Mouse (Mus musculus) hindbrain, embryonic 11.5 days (tissue): ENCODE data around the gene Gipc1. TPM values are rescaled to one million over a fixed set of nuclear protein-coding genes. Genes with fewer than 3 reads are reported as not detected.

Source experiments
- ATAC-seq: fragments of 200-750 bp; cut with Nextera tagmentation; 2 replicates; pipeline ENCODE4 v1.8.0; 2017; ENCODE audit warnings: mild to moderate bottlenecking, moderate TSS enrichment, moderate library complexity; ENCODE audit not compliant: low FRiP score
- DNase-seq: peaks from one replicate; pipeline ENCODE4 v3.0.0-alpha.2; 2015; ENCODE audit warnings: low spot score
- H3K27ac ChIP-seq: fragments of 300-500 bp; sonication (generic); 2 replicates; pipeline ENCODE4 v1.5.1; 2014; ENCODE audit warnings: mild to moderate bottlenecking, low read depth, low read length
- H3K27me3 ChIP-seq: fragments of 300-500 bp; sonication (generic); 2 replicates; pipeline ENCODE4 v1.6.1; 2014; ENCODE audit warnings: mild to moderate bottlenecking, low read length, moderate library complexity, mixed read lengths; ENCODE audit not compliant: control insufficient read depth, insufficient read depth
- H3K36me3 ChIP-seq: fragments of 300-500 bp; sonication (generic); 2 replicates; pipeline ENCODE4 v1.6.1; 2014; ENCODE audit warnings: mild to moderate bottlenecking, low read length, moderate library complexity, mixed read lengths; ENCODE audit not compliant: control insufficient read depth, insufficient read depth
- H3K4me1 ChIP-seq: fragments of 300-500 bp; sonication (generic); replicated peaks from 2 replicates; pipeline ENCODE4 v1.6.1; 2014; ENCODE audit warnings: low read length, mixed read lengths; ENCODE audit not compliant: control insufficient read depth, insufficient read depth
- H3K4me2 ChIP-seq: fragments of 300-500 bp; sonication (generic); replicated peaks from 2 replicates; pipeline ENCODE4 v1.6.1; 2014; ENCODE audit warnings: mild to moderate bottlenecking, low read depth, low read length
- H3K4me3 ChIP-seq: fragments of 300-500 bp; sonication (generic); 2 replicates; pipeline ENCODE4 v1.5.1; 2014; ENCODE audit warnings: low read depth, low read length
- H3K9ac ChIP-seq: fragments of 300-500 bp; sonication (generic); 2 replicates; pipeline ENCODE4 v1.6.1; 2014; ENCODE audit warnings: low read depth, low read length
- H3K9me3 ChIP-seq: fragments of 300-500 bp; sonication (generic); 2 replicates; pipeline ENCODE4 v1.6.1; 2016; ENCODE audit warnings: low read length; ENCODE audit not compliant: control insufficient read depth
- WGBS: fragments of 180-500 bp; shearing (Covaris S2); extraction: QIAGEN DNeasy Blood & Tissue Kit; methylation state at CpG from one replicate; pipeline ENCODE4 v1.1.7; 2014; 5-methylcytosine and 5-hydroxymethylcytosine counted together
- polyA plus RNA-seq: library from polyadenylated mRNA; unstranded; fragments of >200 nt; fragmentation: Nextera tagmentation; extraction: Ambion mirVana; gene quantifications from 2 replicates; pipeline ENCODE4 v1.2.1, GENCODE M21; 2014

Gene Gipc1
- polyA plus RNA-seq, 1 experiment from 2014 or later, result 182 TPM

GRCm38 (mm10) chr8:83680603-83681002 lies 28.1 kb downstream of the Gipc1 start:
- DNase-seq (no peak), ATAC-seq (no peak)
- no peaks in the 10 kb centered on the region for H3K9me3 ChIP-seq
- WGBS, result 83% methylated on average over 5 of the region's 5 CpGs
- no peak overlapping the region for H3K4me2 ChIP-seq
- H3K27me3 ChIP-seq, result no peaks in the 10 kb centered on the region
- H3K27ac ChIP-seq, result no peak overlapping the region
- H3K36me3 ChIP-seq, result no peaks in the 10 kb centered on the region; the same call in none of the 2 replicates
- no peaks in the 10 kb centered on the region for H3K4me1 ChIP-seq
- H3K9ac ChIP-seq, result no peak overlapping the region
- no peak overlapping the region for H3K4me3 ChIP-seq

- DNase-seq, result peak; percentile 19
- H3K9me3 ChIP-seq, result no peaks in the 10 kb centered on the region
Measured at GRCm38 (mm10) chr8:83681099-83681498, 28.6 kb downstream of the Gipc1 start.

DNA sequence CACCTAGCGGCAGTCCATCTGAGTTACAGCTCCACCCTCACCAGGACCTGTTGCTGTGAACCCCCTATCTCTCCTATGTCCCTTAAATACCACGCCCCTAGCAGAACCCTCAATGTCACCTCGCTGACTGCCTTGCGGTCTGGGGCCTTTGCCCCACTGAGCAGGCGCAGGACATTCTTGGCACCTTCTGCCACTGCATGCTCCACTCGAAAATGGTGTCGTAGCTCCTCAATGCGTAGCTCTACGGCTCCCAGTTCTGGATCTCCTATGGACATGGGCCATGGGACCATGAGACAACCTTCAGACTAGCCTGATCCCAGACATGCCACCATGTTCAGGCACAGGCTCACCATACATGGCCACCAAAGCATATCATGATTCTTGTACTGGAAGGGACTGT lies 32.0 kb downstream of the Gipc1 start:
- H3K9me3 ChIP-seq, result no peaks in the 10 kb centered on the region
- H3K27ac ChIP-seq, result no peak overlapping the region
- no peaks in the 10 kb centered on the region for H3K27me3 ChIP-seq
- DNase-seq (no peak), ATAC-seq (no peak)
- no peaks in the 10 kb centered on the region; the same call in 1 of the 2 replicates for H3K36me3 ChIP-seq
- no peaks in the 10 kb centered on the region for H3K4me1 ChIP-seq
- H3K9ac ChIP-seq, result no peak overlapping the region
- no peak overlapping the region for H3K4me2 ChIP-seq
- 94% methylated on average over 9 of the region's 9 CpGs for WGBS
- H3K4me3 ChIP-seq, result no peak overlapping the region

More at GRCm38 (mm10) chr8:83681099-83681498, 28.6 kb downstream of the Gipc1 start:
- 24% methylated on average over 6 of the region's 6 CpGs for WGBS
- no peak overlapping the region for H3K4me2 ChIP-seq
- no peak overlapping the region; the same call in 1 of the 2 replicates for H3K27ac ChIP-seq
- no peaks in the 10 kb centered on the region; the same call in none of the 2 replicates for H3K36me3 ChIP-seq
- no peaks in the 10 kb centered on the region for H3K4me1 ChIP-seq
- ATAC-seq, result no peak
- no peak overlapping the region for H3K4me3 ChIP-seq
- H3K9ac ChIP-seq, result no peak overlapping the region
- no peaks in the 10 kb centered on the region for H3K27me3 ChIP-seq

DNA sequence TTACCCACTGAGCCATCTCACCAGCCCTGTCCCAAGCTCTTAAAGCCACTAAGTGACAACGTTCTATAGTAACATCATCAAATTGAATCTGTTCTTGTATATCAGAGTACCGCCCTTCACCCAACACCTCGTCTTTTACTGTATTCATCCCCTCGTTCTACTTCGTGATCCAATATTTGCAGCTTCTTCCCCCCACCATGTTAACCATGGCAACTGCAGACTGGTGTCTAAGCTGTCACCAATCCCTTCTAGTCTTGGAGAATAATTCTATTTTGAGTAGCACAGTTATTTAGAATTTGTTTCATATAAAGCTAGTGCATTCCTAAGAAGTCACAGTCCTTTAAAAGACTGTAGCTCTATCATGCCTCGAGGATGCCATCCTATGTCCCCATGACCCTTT lies 36.8 kb downstream of the Gipc1 start:
- Histone ChIP-seq H3K9ac (no peak overlapping the region), H3K36me3 (no peaks in the 10 kb centered on the region), H3K9me3 (no peaks in the 10 kb centered on the region), H3K27ac (no peak overlapping the region), H3K4me3 (no peak overlapping the region), H3K4me1 (no peaks in the 10 kb centered on the region), H3K4me2 (no peak overlapping the region), H3K27me3 (no peaks in the 10 kb centered on the region)
- whole genome bisulfite sequencing, result 89% methylated on average over 6 of the region's 6 CpGs
- ATAC-seq (no peak), DNase-seq (no peak)

DNA sequence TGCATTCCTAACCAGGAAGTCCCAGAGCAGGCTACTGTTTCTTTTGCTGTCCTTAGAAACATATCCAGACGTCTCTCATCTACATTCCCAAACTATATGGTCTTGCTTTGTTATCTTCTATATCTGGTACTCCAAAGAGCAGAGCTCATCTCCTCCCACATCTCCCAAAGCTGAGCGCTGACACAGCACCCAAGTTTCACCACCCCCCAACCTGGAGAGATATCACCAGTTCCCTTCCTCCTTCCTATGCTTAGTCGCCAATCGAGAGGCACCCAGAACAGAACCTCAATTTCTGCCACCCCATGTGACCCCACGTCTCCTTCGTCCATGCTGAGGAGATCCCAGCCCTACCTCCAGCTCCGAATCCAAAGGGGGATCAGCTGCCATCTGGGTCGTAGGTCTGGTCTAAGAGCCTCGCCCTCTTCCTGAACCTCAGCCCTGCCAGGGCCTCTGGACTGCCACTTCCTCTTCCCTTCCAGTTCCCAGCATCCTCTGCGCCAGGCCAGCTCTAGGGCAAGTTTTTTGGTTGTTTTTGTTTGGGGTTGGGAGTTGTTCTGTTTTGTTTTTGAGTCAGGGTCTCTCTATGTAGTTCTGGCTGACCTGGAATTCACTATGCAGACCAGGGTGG lies 41.2 kb downstream of the Gipc1 start:
- no peak overlapping the region for H3K4me2 ChIP-seq
- DNase-seq (no peak), ATAC-seq (no peak)
- peaks cover 7% of the 10 kb centered on the region; the same call in 1 of the 2 replicates for H3K4me1 ChIP-seq
- H3K9me3 ChIP-seq, result no peaks in the 10 kb centered on the region
- no peak overlapping the region for H3K9ac ChIP-seq
- no peak overlapping the region for H3K4me3 ChIP-seq
- no peaks in the 10 kb centered on the region for H3K36me3 ChIP-seq
- H3K27me3 ChIP-seq, result no peaks in the 10 kb centered on the region
- H3K27ac ChIP-seq, result no peak overlapping the region
- 84% methylated on average over 10 of the region's 10 CpGs for WGBS

DNA sequence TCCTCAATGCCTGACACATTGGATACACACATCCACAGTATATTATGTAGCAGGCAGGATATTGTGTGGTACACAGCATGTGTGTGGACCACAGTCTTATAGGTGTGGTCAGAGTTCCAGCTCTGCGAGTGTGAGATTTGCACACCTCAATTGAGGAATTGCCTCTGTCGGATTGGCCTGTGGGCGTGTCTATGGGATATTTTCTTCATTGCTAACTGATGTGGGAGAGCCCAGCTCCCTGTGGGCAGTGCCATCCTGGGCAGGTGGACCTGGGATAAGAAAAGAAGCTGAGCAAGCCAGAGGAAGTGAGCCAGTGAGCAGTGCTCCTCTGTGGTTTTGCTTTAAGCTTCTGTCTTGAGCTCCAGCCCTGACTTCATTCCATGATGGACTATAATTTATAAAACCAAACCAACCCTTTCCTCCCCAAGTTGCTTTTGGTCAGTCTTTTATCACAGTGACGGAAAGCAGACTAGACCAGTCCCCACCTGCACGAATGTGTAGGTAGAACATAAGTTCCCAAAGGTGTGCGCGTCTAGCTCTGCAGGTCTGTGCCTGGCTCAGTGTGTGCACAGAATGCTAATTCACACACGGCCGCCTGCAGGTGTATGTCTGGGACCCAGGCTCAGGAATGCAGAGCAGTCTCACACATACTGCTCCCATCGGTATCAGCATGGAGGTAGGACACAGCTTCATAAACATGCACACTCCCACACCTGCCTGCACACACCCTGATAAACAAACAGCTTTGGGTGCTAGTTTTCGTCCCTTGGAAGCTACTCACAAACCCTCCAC lies 42.1 kb downstream of the Gipc1 start:
- peaks cover 7% of the 10 kb centered on the region; the same call in 1 of the 2 replicates for H3K4me1 ChIP-seq
- H3K9ac ChIP-seq, result no peak overlapping the region
- DNase-seq (no peak), ATAC-seq (no peak)
- H3K9me3 ChIP-seq, result no peaks in the 10 kb centered on the region
- H3K27me3 ChIP-seq, result no peaks in the 10 kb centered on the region
- H3K36me3 ChIP-seq, result no peaks in the 10 kb centered on the region
- H3K4me2 ChIP-seq, result no peak overlapping the region
- no peak overlapping the region for H3K4me3 ChIP-seq
- H3K27ac ChIP-seq, result no peak overlapping the region
- WGBS, result 92% methylated on average over 11 of the region's 11 CpGs

GRCm38 (mm10) chr8:83695351-83696106 lies 43.1 kb downstream of the Gipc1 start:
- Histone ChIP-seq H3K36me3 (no peaks in the 10 kb centered on the region), H3K27ac (no peak overlapping the region), H3K4me1 (peaks cover 7% of the 10 kb centered on the region; the same call in 1 of the 2 replicates), H3K9me3 (no peaks in the 10 kb centered on the region), H3K27me3 (no peaks in the 10 kb centered on the region), H3K9ac (no peak overlapping the region), H3K4me2 (no peak overlapping the region), H3K4me3 (no peak overlapping the region)
- DNase-seq, result no peak
- 95% methylated on average over 10 of the region's 17 CpGs for WGBS
- no peak for ATAC-seq

- peak overlapping the region; percentile 84 for H3K4me3 ChIP-seq
- no peaks in the 10 kb centered on the region for H3K36me3 ChIP-seq
- H3K4me1 ChIP-seq, result peaks cover 7% of the 10 kb centered on the region; the same call in 1 of the 2 replicates
- 62% methylated on average over 19 of the region's 19 CpGs for WGBS
- peak overlapping the region; percentile 93 for H3K4me2 ChIP-seq
- H3K27me3 ChIP-seq, result no peaks in the 10 kb centered on the region
- H3K9ac ChIP-seq, result peak overlapping the region; percentile 90
- H3K27ac ChIP-seq, result no peak overlapping the region
- no peaks in the 10 kb centered on the region for H3K9me3 ChIP-seq
- no peak for DNase-seq
- ATAC-seq, result no peak
Measured at GRCm38 (mm10) chr8:83697374-83698220, 45.1 kb downstream of the Gipc1 start.
